Mouse (Mus musculus): ENCODE results near the gene Bpifc. TPM values are rescaled to one million over a fixed set of nuclear protein-coding genes. Genes with fewer than 3 reads are reported as not detected.

Gene Bpifc
- polyA plus RNA-seq, 1 experiment from 2014 or later: 14.9 TPM

DNA sequence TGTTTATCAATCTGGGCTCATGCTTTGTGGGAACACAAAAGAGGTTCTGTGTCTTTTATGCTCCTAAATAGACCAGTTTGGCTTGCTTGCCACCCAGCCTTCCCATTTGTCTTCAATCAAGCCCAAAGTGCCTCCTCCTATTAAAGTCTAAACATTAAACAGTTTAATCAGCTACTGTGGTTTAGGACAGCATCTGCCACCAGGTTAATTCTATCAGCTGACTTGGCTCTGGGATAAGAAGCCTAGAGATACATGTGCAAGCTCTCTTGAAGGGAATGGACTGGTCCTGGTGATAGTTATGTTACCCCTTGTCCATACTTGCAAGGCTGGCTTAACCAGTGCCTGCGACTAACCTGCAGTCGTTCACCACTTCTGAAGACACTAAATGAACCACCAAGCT lies 38.8 kb upstream of the Bpifc start:
- Histone ChIP-seq H3K36me3 (ENCODE audit: control insufficient read depth, insufficient read depth, low read length) (peaks cover 13% of the 10 kb centered on the region), H3K27me3 (ENCODE audit: control insufficient read depth, insufficient read depth, low read length) (no peaks in the 10 kb centered on the region), H3K9me3 (ENCODE audit: control insufficient read depth, low read length) (no peaks in the 10 kb centered on the region), H3K4me3 (ENCODE audit: low read depth, low read length) (no peak overlapping the region), H3K4me2 (replicated peaks; ENCODE audit: low read depth) (no peak overlapping the region), H3K27ac (replicated peaks) (no peak overlapping the region), H3K9ac (ENCODE audit: low read length) (no peak overlapping the region), H3K4me1 (replicated peaks; ENCODE audit: control insufficient read depth, insufficient read depth) (no peaks in the 10 kb centered on the region)
- DNase-seq (ENCODE audit: low spot score): no peak
- 78% methylated on average over 2 of the region's 2 CpGs for WGBS
- TF ChIP-seq EP300 (optimal IDR thresholded peaks at IDR 0.05) (no peak), CTCF (IDR thresholded peaks at IDR 0.05; ENCODE audit: low read depth) (no peak)
- no peak for ATAC-seq (ENCODE audit: low FRiP score, low TSS enrichment)

DNA sequence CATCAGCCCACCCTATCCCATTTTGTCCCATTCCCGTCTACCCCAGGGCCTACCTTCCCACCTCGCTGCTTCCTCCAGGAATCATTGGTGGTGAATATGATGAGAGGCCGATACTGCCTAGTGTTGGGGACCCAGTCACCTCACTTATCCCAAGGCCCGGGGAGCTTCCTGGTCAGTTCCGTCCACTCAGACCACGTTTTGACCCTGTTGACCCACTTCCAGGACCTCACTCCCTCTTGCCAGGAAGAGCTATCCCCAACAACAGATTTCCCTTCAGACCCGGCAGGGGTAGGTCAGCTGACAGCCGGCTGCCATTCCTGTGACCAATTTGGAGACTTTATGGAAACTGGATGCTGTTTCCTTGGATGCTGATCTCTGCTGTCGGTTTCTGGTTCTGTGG lies 36.1 kb upstream of the Bpifc start:
- Histone ChIP-seq H3K9ac (ENCODE audit: low read length) (no peak overlapping the region), H3K27ac (replicated peaks) (no peak overlapping the region), H3K4me3 (ENCODE audit: low read depth, low read length) (no peak overlapping the region), H3K4me2 (replicated peaks; ENCODE audit: low read depth) (no peak overlapping the region), H3K36me3 (ENCODE audit: control insufficient read depth, insufficient read depth, low read length) (peaks cover 16% of the 10 kb centered on the region), H3K4me1 (replicated peaks; ENCODE audit: control insufficient read depth, insufficient read depth) (no peaks in the 10 kb centered on the region), H3K9me3 (ENCODE audit: control insufficient read depth, low read length) (no peaks in the 10 kb centered on the region), H3K27me3 (ENCODE audit: control insufficient read depth, insufficient read depth, low read length) (no peaks in the 10 kb centered on the region)
- WGBS: 91% methylated on average over 9 of the region's 9 CpGs
- TF ChIP-seq EP300 (optimal IDR thresholded peaks at IDR 0.05): no peak
- TF ChIP-seq CTCF (IDR thresholded peaks at IDR 0.05; ENCODE audit: low read depth): no peak
- ATAC-seq (ENCODE audit: low FRiP score, low TSS enrichment) (no peak), DNase-seq (ENCODE audit: low spot score) (no peak)

DNA sequence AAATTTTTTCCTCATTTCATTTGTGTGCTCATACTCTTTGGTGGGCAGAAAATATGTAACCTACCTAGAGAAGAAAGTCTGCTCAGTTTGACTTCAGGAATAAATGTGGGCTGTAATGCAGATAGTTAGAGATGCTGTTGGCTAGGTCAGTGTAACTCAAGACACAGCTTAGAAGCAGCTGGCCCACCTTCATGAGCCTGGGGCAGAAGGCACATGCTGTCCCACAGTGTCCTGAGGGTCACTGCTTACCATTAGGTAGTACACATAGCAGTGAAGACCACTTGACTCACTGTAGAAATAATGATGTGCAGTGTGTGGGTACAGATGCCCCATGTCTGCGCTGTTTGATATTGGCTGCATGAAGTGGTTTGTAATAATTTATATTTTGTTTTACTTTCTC lies 34.7 kb upstream of the Bpifc start:
- ATAC-seq (ENCODE audit: low FRiP score, low TSS enrichment) (no peak), DNase-seq (ENCODE audit: low spot score) (no peak)
- 78% methylated on average over 1 of the region's 1 CpGs for WGBS
- no peaks in the 10 kb centered on the region for H3K9me3 ChIP-seq (ENCODE audit: control insufficient read depth, low read length)
- no peak overlapping the region for H3K4me3 ChIP-seq (ENCODE audit: low read depth, low read length)
- TF ChIP-seq EP300 (optimal IDR thresholded peaks at IDR 0.05) (no peak), CTCF (IDR thresholded peaks at IDR 0.05; ENCODE audit: low read depth) (no peak)
- H3K27me3 ChIP-seq (ENCODE audit: control insufficient read depth, insufficient read depth, low read length): no peaks in the 10 kb centered on the region
- no peak overlapping the region for H3K9ac ChIP-seq (ENCODE audit: low read length)
- H3K27ac ChIP-seq (replicated peaks): no peak overlapping the region
- no peaks in the 10 kb centered on the region for H3K4me1 ChIP-seq (replicated peaks; ENCODE audit: control insufficient read depth, insufficient read depth)
- no peak overlapping the region for H3K4me2 ChIP-seq (replicated peaks; ENCODE audit: low read depth)
- H3K36me3 ChIP-seq (ENCODE audit: control insufficient read depth, insufficient read depth, low read length): peaks cover 14% of the 10 kb centered on the region

DNA sequence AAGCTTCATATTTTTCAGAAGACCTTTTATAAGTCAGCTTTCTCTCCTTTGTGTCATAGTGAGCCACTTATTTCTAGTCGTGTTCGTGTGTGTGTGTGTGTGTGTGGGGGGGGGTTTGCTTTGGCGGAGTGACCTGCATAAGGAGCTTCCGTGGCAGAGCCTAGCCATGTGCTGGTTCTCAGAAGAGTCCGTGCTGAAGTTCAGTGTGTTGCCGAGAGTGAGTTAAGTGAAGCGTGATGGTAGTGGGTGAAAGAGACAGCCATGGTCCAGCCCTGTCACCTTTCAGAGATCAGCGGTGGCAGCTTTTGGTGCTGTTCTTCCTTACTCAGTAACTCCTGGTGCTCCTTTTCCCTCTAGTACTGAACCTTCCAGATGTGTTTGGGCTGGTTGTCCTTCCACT lies 32.4 kb upstream of the Bpifc start:
- Histone ChIP-seq H3K9ac (ENCODE audit: low read length) (no peak overlapping the region), H3K36me3 (ENCODE audit: control insufficient read depth, insufficient read depth, low read length) (peaks cover 11% of the 10 kb centered on the region), H3K4me3 (ENCODE audit: low read depth, low read length) (no peak overlapping the region), H3K27me3 (ENCODE audit: control insufficient read depth, insufficient read depth, low read length) (no peaks in the 10 kb centered on the region), H3K9me3 (ENCODE audit: control insufficient read depth, low read length) (no peaks in the 10 kb centered on the region), H3K27ac (replicated peaks) (no peak overlapping the region), H3K4me1 (replicated peaks; ENCODE audit: control insufficient read depth, insufficient read depth) (no peaks in the 10 kb centered on the region), H3K4me2 (replicated peaks; ENCODE audit: low read depth) (no peak overlapping the region)
- ATAC-seq (ENCODE audit: low FRiP score, low TSS enrichment) (no peak), DNase-seq (ENCODE audit: low spot score) (no peak)
- TF ChIP-seq EP300 (optimal IDR thresholded peaks at IDR 0.05): no peak
- no peak for TF ChIP-seq CTCF (IDR thresholded peaks at IDR 0.05; ENCODE audit: low read depth)
- WGBS: 92% methylated on average over 8 of the region's 8 CpGs

DNA sequence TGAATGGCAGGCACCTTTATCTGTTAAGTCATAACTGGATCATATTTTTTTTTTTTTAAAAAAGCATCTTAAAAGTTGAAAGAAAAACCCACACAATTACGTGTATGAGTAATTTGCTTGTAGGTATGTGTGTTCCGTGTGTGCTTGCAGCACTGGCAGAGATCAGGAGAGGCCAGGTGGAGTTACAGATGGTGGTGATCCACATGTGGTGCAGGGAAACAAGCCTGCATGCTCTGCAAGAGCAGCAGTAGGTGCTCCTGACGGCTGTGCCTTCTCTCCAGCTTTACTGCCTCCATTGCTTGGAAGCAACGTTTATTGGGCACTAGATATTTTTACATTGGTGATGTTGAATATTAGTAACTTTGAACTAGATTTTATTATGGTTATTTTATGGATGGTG lies 32.0 kb upstream of the Bpifc start:
- Histone ChIP-seq H3K9ac (ENCODE audit: low read length) (no peak overlapping the region), H3K9me3 (ENCODE audit: control insufficient read depth, low read length) (no peaks in the 10 kb centered on the region), H3K36me3 (ENCODE audit: control insufficient read depth, insufficient read depth, low read length) (peaks cover 11% of the 10 kb centered on the region), H3K4me3 (ENCODE audit: low read depth, low read length) (no peak overlapping the region), H3K4me1 (replicated peaks; ENCODE audit: control insufficient read depth, insufficient read depth) (no peaks in the 10 kb centered on the region), H3K27me3 (ENCODE audit: control insufficient read depth, insufficient read depth, low read length) (no peaks in the 10 kb centered on the region), H3K4me2 (replicated peaks; ENCODE audit: low read depth) (no peak overlapping the region), H3K27ac (replicated peaks) (no peak overlapping the region)
- WGBS: 81% methylated on average over 4 of the region's 4 CpGs
- TF ChIP-seq EP300 (optimal IDR thresholded peaks at IDR 0.05) (no peak), CTCF (IDR thresholded peaks at IDR 0.05; ENCODE audit: low read depth) (no peak)
- no peak for DNase-seq (ENCODE audit: low spot score)
- no peak for ATAC-seq (ENCODE audit: low FRiP score, low TSS enrichment)

DNA sequence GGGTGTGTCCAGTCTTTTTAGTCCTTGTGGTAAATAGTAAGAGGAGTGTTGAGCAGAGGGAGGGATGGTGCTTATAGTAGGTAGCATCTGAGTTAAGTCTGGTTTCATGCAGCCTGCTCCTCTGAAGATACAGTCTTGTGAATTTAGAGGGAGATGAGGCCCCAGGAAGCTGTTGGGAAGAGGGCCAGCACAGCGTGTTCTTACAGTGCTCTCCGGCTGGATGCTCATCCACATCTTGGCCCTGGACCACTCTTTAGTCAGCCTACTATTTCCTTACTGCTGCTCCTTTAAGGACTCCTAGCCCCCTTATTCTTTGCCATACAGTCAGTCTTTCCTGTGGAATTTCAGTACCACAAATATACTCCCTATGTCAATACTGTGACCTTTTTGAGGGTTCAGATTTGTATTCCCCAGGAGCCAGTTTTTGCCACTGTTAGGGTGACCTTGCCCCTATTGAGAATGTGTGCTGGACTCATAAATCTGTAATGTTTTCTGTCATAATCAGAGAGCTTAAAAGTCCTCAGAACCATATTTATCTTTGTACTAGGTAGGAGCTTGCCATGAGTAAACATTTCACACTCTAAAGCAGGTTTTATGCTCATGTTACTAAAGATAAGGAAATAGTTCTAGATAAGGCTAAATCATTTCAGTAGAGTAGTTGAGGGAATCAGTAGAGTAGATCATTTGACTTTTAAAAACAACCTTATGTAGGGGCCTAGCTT lies 22.5 kb upstream of the Bpifc start:
- H3K4me1 ChIP-seq (replicated peaks; ENCODE audit: control insufficient read depth, insufficient read depth): no peaks in the 10 kb centered on the region
- no peak for TF ChIP-seq CTCF (IDR thresholded peaks at IDR 0.05; ENCODE audit: low read depth)
- no peak for TF ChIP-seq EP300 (optimal IDR thresholded peaks at IDR 0.05)
- H3K27ac ChIP-seq (replicated peaks): 0 out of 2 replicates have a peak overlapping the region, but pooled peaks have one; percentile 31
- no peak overlapping the region for H3K4me2 ChIP-seq (replicated peaks; ENCODE audit: low read depth)
- peak; percentile 84 for ATAC-seq (ENCODE audit: low FRiP score, low TSS enrichment)
- no peaks in the 10 kb centered on the region for H3K9me3 ChIP-seq (ENCODE audit: control insufficient read depth, low read length)
- WGBS: 33% methylated on average over 2 of the region's 2 CpGs
- H3K9ac ChIP-seq (ENCODE audit: low read length): peak overlapping the region; percentile 13; the same call in 1 of the 2 replicates
- no peak for DNase-seq (ENCODE audit: low spot score)
- H3K4me3 ChIP-seq (ENCODE audit: low read depth, low read length): no peak overlapping the region
- no peaks in the 10 kb centered on the region for H3K27me3 ChIP-seq (ENCODE audit: control insufficient read depth, insufficient read depth, low read length)
- H3K36me3 ChIP-seq (ENCODE audit: control insufficient read depth, insufficient read depth, low read length): peaks cover 2% of the 10 kb centered on the region; the same call in 1 of the 2 replicates
